Mouse (Mus musculus): Measurements from ENCODE around the gene Kif5c. TPM values are rescaled to one million over a fixed set of nuclear protein-coding genes. Genes with fewer than 3 reads are reported as not detected.

Gene Kif5c
- polyA plus RNA-seq, 1 experiment: 8.6 TPM

- H3K27ac ChIP-seq (ENCODE audit: insufficient read depth, low read length): no peak overlapping the region
- 0 out of 2 replicates have a peak, but pooled peaks cover 2% of the 10 kb centered on the region for H3K4me1 ChIP-seq (ENCODE audit: control insufficient read depth, insufficient read depth, low read length)
- TF ChIP-seq POLR2A (IDR thresholded peaks at IDR 0.05; ENCODE audit: low read depth, low read length): no peak
- TF ChIP-seq CTCF (IDR thresholded peaks at IDR 0.05; ENCODE audit: borderline replicate concordance, insufficient read depth, low read length): peak; percentile 37; the same call in 1 of the 2 replicates
- no peak overlapping the region for H3K4me3 ChIP-seq (ENCODE audit: insufficient read depth, low read length)
These were observed 115.1 kb downstream of the Kif5c start for GRCm38 (mm10) chr2:49734013-49734780.

GRCm38 (mm10) chr2:49735386-49735785 is 116.3 kb downstream of the Kif5c start:
- no peak overlapping the region for H3K27ac ChIP-seq (ENCODE audit: insufficient read depth, low read length)
- 0 out of 2 replicates have a peak, but pooled peaks cover 2% of the 10 kb centered on the region for H3K4me1 ChIP-seq (ENCODE audit: control insufficient read depth, insufficient read depth, low read length)
- no peak overlapping the region for H3K4me3 ChIP-seq (ENCODE audit: insufficient read depth, low read length)
- no peak for TF ChIP-seq POLR2A (IDR thresholded peaks at IDR 0.05; ENCODE audit: low read depth, low read length)
- TF ChIP-seq CTCF (IDR thresholded peaks at IDR 0.05; ENCODE audit: borderline replicate concordance, insufficient read depth, low read length): no peak

- no peak for TF ChIP-seq POLR2A (IDR thresholded peaks at IDR 0.05; ENCODE audit: low read depth, low read length)
- no peak for TF ChIP-seq CTCF (IDR thresholded peaks at IDR 0.05; ENCODE audit: borderline replicate concordance, insufficient read depth, low read length)
- H3K27ac ChIP-seq (ENCODE audit: insufficient read depth, low read length): no peak overlapping the region
- H3K4me3 ChIP-seq (ENCODE audit: insufficient read depth, low read length): no peak overlapping the region
- peaks cover 13% of the 10 kb centered on the region for H3K4me1 ChIP-seq (ENCODE audit: control insufficient read depth, insufficient read depth, low read length)
These were observed 119.9 kb downstream of the Kif5c start for GRCm38 (mm10) chr2:49739046-49739445.

- H3K4me1 ChIP-seq (ENCODE audit: control insufficient read depth, insufficient read depth, low read length): peaks cover 19% of the 10 kb centered on the region
- H3K4me3 ChIP-seq (ENCODE audit: insufficient read depth, low read length): no peak overlapping the region
- H3K27ac ChIP-seq (ENCODE audit: insufficient read depth, low read length): no peak overlapping the region
- TF ChIP-seq CTCF (IDR thresholded peaks at IDR 0.05; ENCODE audit: borderline replicate concordance, insufficient read depth, low read length) (no peak), POLR2A (IDR thresholded peaks at IDR 0.05; ENCODE audit: low read depth, low read length) (no peak)
These were observed 121.9 kb downstream of the Kif5c start for GRCm38 (mm10) chr2:49741026-49741425.

GRCm38 (mm10) chr2:49741895-49742734 is 123.0 kb downstream of the Kif5c start:
- no peak overlapping the region for H3K27ac ChIP-seq (ENCODE audit: insufficient read depth, low read length)
- TF ChIP-seq CTCF (IDR thresholded peaks at IDR 0.05; ENCODE audit: borderline replicate concordance, insufficient read depth, low read length) (no peak), POLR2A (IDR thresholded peaks at IDR 0.05; ENCODE audit: low read depth, low read length) (no peak)
- no peak overlapping the region for H3K4me3 ChIP-seq (ENCODE audit: insufficient read depth, low read length)
- H3K4me1 ChIP-seq (ENCODE audit: control insufficient read depth, insufficient read depth, low read length): peaks cover 19% of the 10 kb centered on the region

- Histone ChIP-seq H3K4me1 (ENCODE audit: control insufficient read depth, insufficient read depth, low read length) (peaks cover 19% of the 10 kb centered on the region), H3K4me3 (ENCODE audit: insufficient read depth, low read length) (no peak overlapping the region), H3K27ac (ENCODE audit: insufficient read depth, low read length) (no peak overlapping the region)
- TF ChIP-seq POLR2A (IDR thresholded peaks at IDR 0.05; ENCODE audit: low read depth, low read length) (no peak), CTCF (IDR thresholded peaks at IDR 0.05; ENCODE audit: borderline replicate concordance, insufficient read depth, low read length) (no peak)
These were observed 123.8 kb downstream of the Kif5c start for GRCm38 (mm10) chr2:49742919-49743318.

- TF ChIP-seq CTCF (IDR thresholded peaks at IDR 0.05; ENCODE audit: borderline replicate concordance, insufficient read depth, low read length): no peak
- Histone ChIP-seq H3K27ac (ENCODE audit: insufficient read depth, low read length) (peak overlapping the region; percentile 43), H3K4me3 (ENCODE audit: insufficient read depth, low read length) (no peak overlapping the region), H3K4me1 (ENCODE audit: control insufficient read depth, insufficient read depth, low read length) (peaks cover 19% of the 10 kb centered on the region)
These were observed 124.7 kb downstream of the Kif5c start for GRCm38 (mm10) chr2:49743775-49744174.

GRCm38 (mm10) chr2:49744251-49745093 is 125.4 kb downstream of the Kif5c start:
- peaks cover 19% of the 10 kb centered on the region for H3K4me1 ChIP-seq (ENCODE audit: control insufficient read depth, insufficient read depth, low read length)
- no peak for TF ChIP-seq POLR2A (IDR thresholded peaks at IDR 0.05; ENCODE audit: low read depth, low read length)
- TF ChIP-seq CTCF (IDR thresholded peaks at IDR 0.05; ENCODE audit: borderline replicate concordance, insufficient read depth, low read length): no peak
- no peak overlapping the region for H3K4me3 ChIP-seq (ENCODE audit: insufficient read depth, low read length)
- peak overlapping the region; percentile 43 for H3K27ac ChIP-seq (ENCODE audit: insufficient read depth, low read length)

- H3K4me3 ChIP-seq (ENCODE audit: insufficient read depth, low read length): no peak overlapping the region
- 0 out of 2 replicates have a peak overlapping the region, but pooled peaks have one; percentile 43 for H3K27ac ChIP-seq (ENCODE audit: insufficient read depth, low read length)
- TF ChIP-seq CTCF (IDR thresholded peaks at IDR 0.05; ENCODE audit: borderline replicate concordance, insufficient read depth, low read length): no peak
- no peak for TF ChIP-seq POLR2A (IDR thresholded peaks at IDR 0.05; ENCODE audit: low read depth, low read length)
- H3K4me1 ChIP-seq (ENCODE audit: control insufficient read depth, insufficient read depth, low read length): peaks cover 19% of the 10 kb centered on the region
These were observed 126.1 kb downstream of the Kif5c start for GRCm38 (mm10) chr2:49745094-49745781.
